Mouse (Mus musculus) central nervous system, embryonic 18 days (tissue): Measurements from ENCODE around the gene Cdkn2aipnl. TPM values are rescaled to one million over a fixed set of nuclear protein-coding genes. Genes with fewer than 3 reads are reported as not detected.

ENCODE experiments used
- polyA plus RNA-seq: library from polyadenylated mRNA; depleted of rRNA; stranded (reverse); fragments of >200 nt; gene quantifications from 2 replicates; pipeline ENCODE4 v1.2.3, GENCODE M21; 2012; rRNA removed

Gene Cdkn2aipnl
- 48.3 and 52.5 TPM in 2 replicates for polyA plus RNA-seq

GRCm38 (mm10) chr11:51967443-51968401 is at the start of gene Cdkn2aipnl:
Gene Cdkn2aipnl (plus strand): TSS chr11:51967661.

GRCm38 (mm10) chr11:52000290-52000962 is 33.0 kb downstream of the Cdkn2aipnl start, which contains the start of gene Ube2b:
Gene Ube2b (minus strand): TSS chr11:52000762.

GRCm38 (mm10) chr11:52003772-52004528 is 36.5 kb downstream of the Cdkn2aipnl start, which contains the start of gene Cdkl3:
Gene Cdkl3 (plus strand): TSS chr11:52004221.

Other genes starting within 250 kb of the Cdkn2aipnl start
- 9.7 and 10.1 TPM in 2 replicates for gene Sec24a, start 204.0 kb upstream of the Cdkn2aipnl start, polyA plus RNA-seq
- 105 and 120 TPM in 2 replicates for gene Sar1b, start 204.0 kb upstream of the Cdkn2aipnl start, polyA plus RNA-seq
- gene Jade2, start 110.0 kb upstream of the Cdkn2aipnl start, polyA plus RNA-seq: 2.3 TPM in 2 replicates
- 235 and 244 TPM in 2 replicates for gene Ube2b, start 33.1 kb downstream of the Cdkn2aipnl start, polyA plus RNA-seq
- 21.0 and 22.6 TPM in 2 replicates for gene Cdkl3, start 36.6 kb downstream of the Cdkn2aipnl start, polyA plus RNA-seq
- gene Ppp2ca, start 131.0 kb downstream of the Cdkn2aipnl start, polyA plus RNA-seq: 120 and 123 TPM in 2 replicates
- gene Olfr1373, start 177.9 kb downstream of the Cdkn2aipnl start, polyA plus RNA-seq: not detected in 2 replicates
- gene Olfr1371, start 246.3 kb downstream of the Cdkn2aipnl start, polyA plus RNA-seq: not detected in 2 replicates